Mouse (Mus musculus): ENCODE results near the gene Nrn1l.

DNA sequence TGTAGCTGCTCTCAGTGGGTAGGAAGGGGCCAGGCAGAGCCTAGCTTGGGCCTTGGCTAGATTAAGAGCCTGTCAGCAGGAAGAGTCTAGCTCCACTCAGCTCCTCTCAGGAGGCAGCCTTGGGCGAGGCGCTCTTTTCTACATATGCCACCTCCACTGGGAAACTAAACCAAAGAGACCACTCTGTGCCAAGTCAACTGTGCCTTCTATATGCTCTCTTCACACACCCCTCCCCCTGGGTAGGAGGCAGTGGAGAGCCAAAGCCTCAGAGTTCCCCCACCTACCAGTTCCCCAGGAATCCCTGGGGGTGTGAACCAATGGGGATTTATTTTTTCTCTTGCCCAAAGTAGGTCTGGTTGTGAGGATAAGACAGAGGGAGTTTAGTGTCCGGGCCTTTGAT, 37.9 kb downstream of the Nrn1l start:
- TF ChIP-seq GATA1 (IDR thresholded peaks at IDR 0.05; ENCODE audit: low read length) (no peak), TAL1 (IDR thresholded peaks at IDR 0.05; ENCODE audit: low read length) (no peak)

All from erythroblast, embryonic 14.5 days (primary cell).